Mouse (Mus musculus): Measurements from ENCODE around the gene Gm21969. TPM values are rescaled to one million over a fixed set of nuclear protein-coding genes. Genes with fewer than 3 reads are reported as not detected.
A peak's percentile ranks its signal among the peaks of the same experiment; 100 is the strongest.

Gm21969 gene
- total RNA-seq, 2 experiments from 2014 or later = not detected

DNA sequence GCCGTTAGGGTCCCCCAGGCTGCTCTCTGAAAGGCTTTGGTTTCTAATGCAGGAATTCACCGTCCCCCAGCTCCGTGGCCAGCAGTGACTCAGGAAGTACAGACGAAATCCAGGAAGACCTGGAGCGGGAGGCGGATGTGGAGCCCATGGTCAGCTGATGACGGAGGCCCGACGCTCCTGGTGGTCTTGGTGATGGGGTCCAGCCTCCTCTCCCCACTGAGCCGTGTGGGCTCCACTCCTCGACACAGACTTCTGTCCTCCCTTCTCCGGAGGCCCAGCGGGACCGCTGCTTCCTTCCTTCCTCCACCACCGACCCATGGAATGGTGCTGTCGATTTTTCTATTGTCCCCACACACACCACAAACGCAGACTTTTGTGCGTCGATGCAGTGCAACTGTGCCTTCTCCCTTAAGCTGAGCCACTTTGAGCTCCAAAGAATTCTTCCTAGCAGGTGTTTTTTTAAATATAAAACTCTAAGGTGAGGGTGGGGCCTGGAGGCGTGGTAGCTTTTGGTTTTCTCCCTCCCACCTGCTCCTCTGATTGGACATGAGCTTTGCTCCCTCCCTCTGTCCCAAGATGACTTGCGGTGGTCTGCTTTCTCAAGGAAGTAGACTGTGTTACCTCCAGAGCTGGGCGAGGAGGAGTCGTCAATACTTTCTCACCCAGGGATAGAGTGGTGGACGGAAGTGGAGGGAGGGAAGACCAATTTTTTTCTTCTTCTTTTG, 13.5 kb downstream of the Gm21969 start:
- DNase-seq (ENCODE audit: low spot score in 2 of 2) = no peak

GRCm38 (mm10) chr4:139617001-139617364, 14.0 kb downstream of the Gm21969 start:
- no peak for DNase-seq (ENCODE audit: low spot score in 2 of 2)

DNA sequence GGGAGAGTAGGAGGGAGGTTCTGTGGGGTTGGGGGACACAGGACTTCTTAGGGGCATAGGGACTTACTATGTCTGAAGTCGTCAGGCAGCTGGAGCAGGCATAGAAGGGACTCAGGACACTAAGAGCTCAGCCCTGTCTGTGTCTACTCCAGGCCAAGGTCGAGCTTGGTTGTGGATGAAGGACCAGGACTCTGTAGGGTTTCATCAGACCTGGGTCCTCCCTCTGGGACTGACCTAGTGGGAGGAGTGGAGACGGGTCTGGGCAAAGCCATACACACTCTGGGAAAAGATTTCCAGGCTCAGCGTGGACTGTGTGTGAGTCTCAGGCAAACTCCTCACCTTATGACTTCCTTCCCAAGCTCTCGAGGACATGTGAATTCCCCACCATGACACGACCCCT, 16.8 kb downstream of the Gm21969 start:
- no peak for DNase-seq (ENCODE audit: low spot score in 2 of 2)

DNA sequence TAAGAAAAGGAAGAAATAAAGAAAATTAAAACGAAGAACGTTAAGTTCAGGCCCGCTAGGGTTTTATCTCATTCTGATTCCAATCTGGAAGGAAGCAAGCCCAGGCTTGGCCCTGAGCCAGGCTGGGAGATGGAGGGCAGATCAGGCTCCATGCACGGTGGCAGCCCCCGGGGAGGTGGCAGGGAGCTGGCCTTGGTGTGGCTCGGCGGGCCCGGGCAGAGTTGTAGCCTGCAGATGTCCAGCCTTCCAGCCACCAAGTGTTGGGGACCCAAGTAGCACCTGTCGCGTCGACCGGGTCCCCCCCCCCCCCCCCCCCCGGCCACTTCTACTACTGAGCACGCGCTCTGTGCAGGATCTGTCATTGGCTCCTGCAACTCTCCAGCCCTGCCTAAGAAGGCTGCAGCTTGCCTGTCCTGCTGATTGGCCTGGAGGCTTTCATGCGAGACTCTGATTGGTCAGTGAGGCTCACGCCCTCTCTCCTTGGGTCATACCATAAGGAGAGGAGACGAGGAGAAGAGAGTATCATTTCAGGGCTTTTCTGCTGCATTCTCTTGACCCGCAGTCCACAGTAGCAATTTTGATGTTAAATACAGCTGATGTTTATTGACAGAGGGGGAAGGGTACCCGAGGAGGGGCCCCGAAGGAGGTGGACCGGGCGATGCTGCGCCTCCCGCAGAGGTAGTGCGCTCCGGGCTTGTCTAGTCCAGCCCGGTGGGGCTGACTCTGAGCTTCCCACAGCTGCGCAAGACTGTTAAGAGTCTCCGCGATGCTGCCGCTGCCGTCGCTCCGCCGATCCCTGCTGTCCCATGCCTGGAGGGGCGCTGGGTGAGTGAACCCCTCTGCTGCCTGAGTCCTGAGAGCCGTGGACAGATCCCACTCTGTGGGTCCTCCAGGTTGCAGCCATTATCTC, 19.6 kb downstream of the Gm21969 start, which contains the start of gene Aldh4a1:
Gene Aldh4a1 (plus strand): TSS at position 494 of the 910 bp plus-strand sequence.
- peak; percentile 49 to 75 for DNase-seq (ENCODE audit: low spot score in 2 of 2)

DNA sequence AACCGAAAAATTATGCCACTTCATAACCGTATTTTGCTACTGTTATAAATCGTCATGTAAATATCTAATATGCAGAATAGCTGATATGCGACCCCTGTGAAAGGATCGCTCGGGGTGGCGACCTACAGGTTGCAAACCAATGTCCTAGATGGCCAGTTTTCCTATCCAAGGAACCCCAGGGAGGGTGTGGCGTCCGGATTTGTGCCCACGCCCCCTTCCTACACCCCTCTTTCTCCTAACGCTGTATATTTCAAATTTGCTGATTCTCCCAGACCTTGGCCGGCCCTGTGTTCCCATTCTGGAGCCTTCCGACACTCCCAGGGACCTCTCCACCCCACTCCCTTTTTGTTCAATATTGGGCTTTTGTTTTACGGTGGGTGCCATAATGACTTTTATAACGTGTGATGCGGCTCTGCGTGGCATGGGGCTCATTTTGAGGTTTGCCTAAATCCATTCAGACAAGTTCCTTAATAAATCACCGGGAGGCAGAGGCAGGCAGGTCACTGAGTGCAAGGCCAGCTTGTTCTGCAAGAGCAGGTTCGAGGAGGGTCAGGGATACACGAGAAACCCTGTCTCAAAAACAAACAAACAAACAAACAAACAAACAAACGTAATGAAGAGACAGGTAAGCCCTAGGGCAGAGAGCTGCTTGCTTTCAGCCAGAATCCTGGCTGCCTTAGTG, 20.6 kb downstream of the Gm21969 start:
- DNase-seq (ENCODE audit: low spot score in 2 of 2) = no peak

GRCm38 (mm10) chr4:139624116-139624489, 21.1 kb downstream of the Gm21969 start:
- no peak for DNase-seq (ENCODE audit: low spot score in 2 of 2)

GRCm38 (mm10) chr4:139624706-139625105, 21.7 kb downstream of the Gm21969 start:
- no peak for DNase-seq (ENCODE audit: low spot score in 2 of 2)

DNA sequence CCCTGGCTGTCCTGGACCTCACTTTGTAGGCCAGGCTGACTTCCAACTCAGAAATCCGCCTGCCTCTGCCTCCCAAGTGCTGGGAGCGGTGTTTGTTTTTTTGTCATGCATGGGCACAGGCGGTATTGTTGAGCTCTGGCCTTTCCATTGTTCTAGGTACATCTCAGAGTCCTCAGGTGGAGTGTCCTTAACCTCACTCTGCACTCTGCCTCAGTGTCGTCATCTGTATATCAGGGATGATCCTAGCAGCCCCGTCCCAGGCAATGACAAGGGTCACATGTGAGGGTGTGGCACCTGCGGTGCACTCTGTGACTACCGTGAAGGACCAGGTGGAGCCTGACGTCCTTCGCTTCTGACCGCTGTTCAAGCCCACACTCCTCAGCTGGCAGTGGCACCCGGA, 24.4 kb downstream of the Gm21969 start:
- DNase-seq (ENCODE audit: low spot score in 2 of 2) = no peak

- no peak for DNase-seq (ENCODE audit: low spot score in 2 of 2)
Measured at GRCm38 (mm10) chr4:139630171-139630570, 27.2 kb downstream of the Gm21969 start.

- DNase-seq (ENCODE audit: low spot score in 2 of 2) = no peak
Measured at GRCm38 (mm10) chr4:139631141-139631540, 28.2 kb downstream of the Gm21969 start.

GRCm38 (mm10) chr4:139631569-139632253, 28.7 kb downstream of the Gm21969 start:
- no peak for DNase-seq (ENCODE audit: low spot score in 2 of 2)

- no peak for DNase-seq (ENCODE audit: low spot score in 2 of 2)
Measured at GRCm38 (mm10) chr4:139632254-139632580, 29.2 kb downstream of the Gm21969 start.

GRCm38 (mm10) chr4:139636373-139636772, 33.4 kb downstream of the Gm21969 start:
- DNase-seq (ENCODE audit: low spot score in 2 of 2) = peak; percentile 41 to 44

GRCm38 (mm10) chr4:139637847-139638246, 34.9 kb downstream of the Gm21969 start:
- no peak for DNase-seq (ENCODE audit: low spot score in 2 of 2)

- DNase-seq (ENCODE audit: low spot score in 2 of 2) = no peak
Measured at GRCm38 (mm10) chr4:139638356-139638755, 35.4 kb downstream of the Gm21969 start.

DNA sequence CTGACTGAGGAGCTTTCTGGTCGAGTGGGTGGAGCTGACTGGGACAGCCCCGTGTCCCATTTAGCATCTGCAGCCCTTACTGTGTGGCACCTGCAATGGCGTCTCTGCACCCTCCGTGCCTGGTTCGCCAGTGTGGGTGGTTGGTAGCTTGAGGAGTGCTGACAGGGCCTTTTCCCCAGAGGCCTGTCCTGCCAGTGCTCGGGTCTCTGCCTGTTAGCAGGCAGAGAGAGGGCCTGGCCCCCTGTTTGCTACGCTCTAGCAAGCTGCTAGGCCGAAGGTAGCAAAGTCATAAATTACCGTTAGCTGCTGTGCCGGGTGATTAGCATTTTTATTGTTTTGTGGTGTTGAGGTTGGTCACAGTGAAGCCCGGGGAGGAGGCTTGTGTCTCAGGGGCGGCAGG, 36.8 kb downstream of the Gm21969 start:
- no peak for DNase-seq (ENCODE audit: low spot score in 2 of 2)

DNA sequence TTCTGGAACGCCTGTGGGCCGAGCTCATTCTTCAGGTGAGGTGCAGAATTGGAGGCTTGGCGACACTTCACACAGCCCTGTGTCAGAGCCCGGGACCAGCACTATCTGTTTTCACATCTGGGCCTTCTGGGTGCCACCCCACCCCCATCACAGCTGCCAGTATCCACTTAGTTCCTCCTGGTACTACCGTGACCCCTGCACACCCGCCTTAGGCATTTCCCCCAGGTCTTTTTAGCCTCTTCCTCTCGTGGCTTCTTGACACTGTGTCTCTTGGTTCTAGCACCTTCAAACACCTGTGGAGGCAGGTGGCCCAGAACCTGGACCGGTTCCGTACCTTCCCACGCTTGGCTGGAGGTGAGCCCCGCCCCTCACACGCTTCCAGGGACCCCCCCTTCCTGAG, 37.3 kb downstream of the Gm21969 start:
- no peak for DNase-seq (ENCODE audit: low spot score in 2 of 2)

DNA sequence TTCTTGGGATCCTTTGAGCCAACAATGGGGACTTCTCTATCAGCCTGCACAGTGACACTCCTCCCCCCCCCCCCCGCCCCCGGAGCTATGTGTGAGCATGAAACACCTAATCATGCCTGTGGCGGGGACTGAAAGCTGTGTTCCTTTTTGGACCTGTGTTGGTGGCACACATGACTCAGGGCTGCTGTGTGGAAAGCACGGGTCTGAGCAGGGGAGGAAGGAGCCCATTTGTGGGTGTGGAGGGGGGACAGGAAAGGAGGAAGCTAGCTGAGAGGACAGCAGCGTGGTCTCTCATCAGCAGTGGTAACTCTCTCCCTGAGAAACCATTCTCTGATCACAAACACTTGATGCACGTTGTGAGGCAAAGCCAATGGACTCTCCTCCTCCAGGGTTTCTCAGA, 37.8 kb downstream of the Gm21969 start:
- DNase-seq (ENCODE audit: low spot score in 2 of 2) = no peak

GRCm38 (mm10) chr4:139641829-139642425, 38.9 kb downstream of the Gm21969 start:
- DNase-seq (ENCODE audit: low spot score in 2 of 2) = no peak

- peak; percentile 73 to 78 for DNase-seq (ENCODE audit: low spot score in 2 of 2)
Measured at GRCm38 (mm10) chr4:139643972-139644371, 41.0 kb downstream of the Gm21969 start.

DNA sequence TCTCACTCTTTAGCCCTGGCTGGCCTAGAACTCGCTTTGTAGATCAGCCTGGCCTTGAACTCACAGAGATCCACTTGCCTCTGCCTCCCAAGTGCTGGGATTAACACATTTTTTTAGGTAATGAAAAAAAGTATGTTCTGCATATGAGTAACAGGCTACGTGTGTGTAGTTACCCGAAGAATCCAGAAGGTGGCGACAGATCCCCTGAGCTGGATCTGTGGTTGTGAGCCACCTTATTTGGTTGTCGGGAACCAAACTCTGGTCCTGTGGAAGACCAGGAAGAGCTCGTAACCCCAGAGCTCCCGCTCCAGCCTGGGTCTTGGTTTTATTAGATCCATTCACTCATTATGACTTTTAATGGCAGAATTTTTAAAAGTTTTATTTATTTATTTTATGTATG, 43.9 kb downstream of the Gm21969 start:
- DNase-seq (ENCODE audit: low spot score in 2 of 2) = no peak

Measured in adrenal gland, postnatal 4 days (tissue).